Mouse (Mus musculus) heart, postnatal 0 days (tissue): Measurements from ENCODE around the gene Ccnf.

Source experiments
- CTCF ChIP-seq: IDR thresholded peaks from 2 replicates; pipeline ENCODE4 v1.5.1; 2016; ENCODE audit warnings: antibody characterized with exemption, control low read depth, low read depth
- EP300 ChIP-seq: IDR thresholded peaks from 2 replicates; pipeline ENCODE4 v1.6.1; 2016; ENCODE audit warnings: antibody characterized with exemption, low read depth

GRCm38 (mm10) chr17:24251320-24252069 lies at the start of gene Ccnf:
- peak; percentile 31 for TF ChIP-seq CTCF
- no peak for TF ChIP-seq EP300
